Mouse (Mus musculus): ENCODE measurements around the gene Dusp15.

Gene Dusp15

GRCm38 (mm10) chr2:152931456-152932160 lies 19.9 kb downstream of the Dusp15 start:
- DNase-seq (ENCODE audit: inconsistent ontology term) = peak; percentile 79

GRCm38 (mm10) chr2:152930276-152930675 lies 21.2 kb downstream of the Dusp15 start:
- peak; percentile 55 for DNase-seq (ENCODE audit: inconsistent ontology term)

DNA sequence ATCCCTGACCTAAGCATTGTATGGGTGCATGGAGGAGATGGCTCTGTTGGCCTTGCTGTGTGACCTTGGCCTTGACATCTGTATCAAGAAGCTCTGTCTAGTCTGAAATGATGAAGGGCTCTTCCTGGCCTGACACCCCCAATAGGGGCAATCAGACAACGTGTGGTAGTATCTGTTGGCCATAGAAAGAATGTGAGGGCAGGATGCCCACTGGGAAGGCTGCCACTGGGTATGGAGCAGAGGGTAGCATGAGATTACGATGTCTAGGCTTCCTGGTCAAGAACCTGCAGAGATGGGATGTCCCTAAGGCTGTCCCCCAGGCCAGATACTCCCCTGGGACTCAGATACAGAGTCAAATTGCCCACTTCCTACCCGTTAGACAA lies 22.5 kb downstream of the Dusp15 start:
- DNase-seq (ENCODE audit: inconsistent ontology term) = no peak

GRCm38 (mm10) chr2:152928219-152928987 lies 23.1 kb downstream of the Dusp15 start:
- no peak for DNase-seq (ENCODE audit: inconsistent ontology term)

- no peak for DNase-seq (ENCODE audit: inconsistent ontology term)
These were observed 24.1 kb downstream of the Dusp15 start for GRCm38 (mm10) chr2:152927371-152927770.

DNA sequence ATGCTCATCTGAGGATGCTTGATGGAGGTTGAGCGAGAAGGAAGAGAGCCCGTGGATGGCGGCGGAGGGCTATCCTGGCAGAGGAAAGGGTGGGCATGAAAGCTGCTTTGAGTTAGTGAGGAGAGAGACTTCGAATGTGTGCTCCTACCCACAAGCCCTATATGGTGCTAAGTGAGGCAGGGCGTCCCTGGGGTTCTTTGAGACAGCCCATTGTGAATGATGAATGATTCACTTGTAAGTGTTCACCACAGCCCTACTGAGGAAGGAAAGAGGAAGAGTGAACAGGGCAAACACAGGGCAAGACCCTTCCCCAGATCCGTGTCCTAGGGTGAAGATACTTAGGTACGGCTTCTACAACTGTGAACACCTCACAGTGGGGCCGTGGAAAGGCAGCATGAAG lies 24.6 kb downstream of the Dusp15 start:
- no peak for DNase-seq (ENCODE audit: inconsistent ontology term)

DNA sequence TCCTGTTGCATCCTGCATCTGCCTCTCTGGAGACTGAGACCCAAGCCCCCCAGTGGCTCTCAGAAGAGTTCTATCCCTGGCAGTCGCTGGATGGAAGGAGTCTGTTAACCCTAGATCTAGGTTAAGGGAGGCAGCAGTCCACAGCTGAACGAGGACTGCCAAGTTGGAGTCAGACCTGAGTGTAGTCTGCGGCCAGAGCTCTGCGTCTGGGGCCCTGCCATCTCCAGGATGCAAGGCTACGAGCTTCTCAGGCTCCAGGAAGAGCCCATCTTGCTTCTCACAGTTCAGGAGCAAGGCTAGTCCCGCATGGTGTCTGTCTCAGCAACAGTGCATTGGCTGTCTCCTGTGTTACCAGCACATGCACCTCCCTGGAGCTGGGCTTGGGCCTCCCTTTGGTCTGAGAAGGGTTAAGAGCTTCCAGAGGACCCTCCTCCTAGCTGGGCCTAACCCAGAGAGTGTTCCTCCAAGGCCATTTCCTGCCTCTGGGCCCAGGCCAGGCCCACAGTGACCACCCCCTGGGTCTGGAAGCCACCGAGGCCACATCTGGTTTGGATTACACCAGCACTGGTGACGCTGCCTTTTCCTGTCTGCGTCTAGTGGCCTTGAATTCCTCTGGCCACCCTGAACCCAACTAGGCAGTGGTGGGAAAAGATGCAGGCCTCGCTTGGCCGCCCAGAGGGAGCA lies 26.2 kb downstream of the Dusp15 start:
- peak; percentile 64 for DNase-seq (ENCODE audit: inconsistent ontology term)

DNA sequence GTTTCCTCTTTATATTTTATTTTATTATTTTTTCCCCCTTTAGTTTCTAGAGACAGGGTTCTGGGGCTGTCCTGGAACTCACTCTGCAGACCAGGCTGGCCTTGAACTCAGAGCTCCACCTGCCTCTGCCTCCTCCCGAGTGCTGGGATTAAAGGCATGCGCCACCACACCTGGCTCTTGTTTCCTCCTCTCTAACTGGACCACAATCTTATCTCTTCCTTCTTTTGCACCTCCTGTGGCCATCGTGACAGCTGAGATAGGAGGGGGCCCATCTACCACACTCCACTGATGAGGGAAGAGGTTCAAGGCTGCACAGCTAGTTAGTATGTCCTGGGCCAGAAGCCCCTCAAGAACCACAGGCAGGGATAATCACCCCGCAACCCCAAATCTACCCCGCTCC lies 27.0 kb downstream of the Dusp15 start:
- no peak for DNase-seq (ENCODE audit: inconsistent ontology term)

- no peak for DNase-seq (ENCODE audit: inconsistent ontology term)
These were observed 27.4 kb downstream of the Dusp15 start for GRCm38 (mm10) chr2:152924128-152924527.

GRCm38 (mm10) chr2:152923621-152924020 lies 27.9 kb downstream of the Dusp15 start:
- DNase-seq (ENCODE audit: inconsistent ontology term) = no peak

GRCm38 (mm10) chr2:152922376-152922775 lies 29.1 kb downstream of the Dusp15 start:
- no peak for DNase-seq (ENCODE audit: inconsistent ontology term)

DNA sequence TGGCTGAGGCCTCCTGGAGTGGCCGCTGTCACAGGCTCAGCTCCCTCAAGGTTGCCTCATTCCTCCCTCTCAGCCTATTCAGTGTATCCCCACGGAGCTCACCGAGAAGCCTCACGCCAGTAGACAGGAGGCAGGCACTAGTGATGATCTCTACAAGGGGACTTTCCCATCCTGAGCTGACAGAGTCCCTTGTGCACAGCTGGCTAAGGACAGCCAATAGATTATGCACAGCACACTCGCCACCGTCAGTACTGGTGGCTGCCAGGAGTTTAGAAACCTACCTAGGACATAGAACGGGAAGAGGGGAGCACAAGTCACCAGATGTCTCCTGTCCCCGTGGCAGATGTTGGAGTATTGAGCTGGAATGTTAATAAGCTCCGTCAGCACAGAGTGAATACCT lies 33.8 kb downstream of the Dusp15 start:
- DNase-seq (ENCODE audit: inconsistent ontology term) = no peak

DNA sequence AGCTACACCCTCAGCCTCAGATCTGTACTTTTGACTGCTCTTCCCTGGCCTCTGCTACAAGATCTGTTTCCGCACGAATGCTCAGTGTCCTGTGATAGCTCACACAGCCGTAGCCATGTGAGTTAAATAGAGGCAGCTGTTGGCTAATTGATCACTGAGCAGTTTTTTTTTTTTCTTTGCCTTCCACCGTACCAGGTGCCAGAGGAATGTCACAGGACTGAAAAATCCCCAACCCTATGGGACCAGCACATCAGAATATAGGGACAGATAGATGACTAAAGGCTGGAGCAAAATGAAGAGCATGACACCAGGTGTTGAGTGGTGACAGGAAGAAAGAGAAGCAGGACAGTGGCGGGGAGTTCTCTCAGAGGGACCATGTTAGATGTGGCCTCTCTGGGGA lies 35.4 kb downstream of the Dusp15 start:
- no peak for DNase-seq (ENCODE audit: inconsistent ontology term)

GRCm38 (mm10) chr2:152915453-152915852 lies 36.0 kb downstream of the Dusp15 start:
- no peak for DNase-seq (ENCODE audit: inconsistent ontology term)

- DNase-seq (ENCODE audit: inconsistent ontology term) = peak; percentile 89
These were observed 37.0 kb downstream of the Dusp15 start for GRCm38 (mm10) chr2:152914310-152915120.

DNA sequence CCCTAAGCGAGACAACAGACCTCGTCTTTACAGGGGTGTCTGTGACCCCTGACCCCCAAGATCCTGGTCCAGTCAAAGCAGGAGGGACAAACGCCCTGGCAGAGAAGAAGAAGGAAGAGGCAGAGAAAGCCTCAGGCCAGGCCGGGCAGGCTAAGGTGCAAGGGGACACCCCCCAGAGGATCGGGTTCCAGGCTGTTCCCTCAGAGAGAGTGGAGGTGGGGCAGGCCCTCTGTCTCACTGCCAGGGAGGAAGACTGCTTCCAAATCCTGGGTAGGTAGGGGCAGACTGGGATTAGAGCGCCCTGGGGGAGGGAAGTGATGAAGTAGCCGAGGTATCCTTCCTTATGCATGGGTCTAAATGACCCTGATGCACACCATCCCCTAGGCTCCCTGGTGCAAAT lies 38.0 kb downstream of the Dusp15 start:
- no peak for DNase-seq (ENCODE audit: inconsistent ontology term)

GRCm38 (mm10) chr2:152911432-152911831 lies 40.1 kb downstream of the Dusp15 start:
- no peak for DNase-seq (ENCODE audit: inconsistent ontology term)

DNA sequence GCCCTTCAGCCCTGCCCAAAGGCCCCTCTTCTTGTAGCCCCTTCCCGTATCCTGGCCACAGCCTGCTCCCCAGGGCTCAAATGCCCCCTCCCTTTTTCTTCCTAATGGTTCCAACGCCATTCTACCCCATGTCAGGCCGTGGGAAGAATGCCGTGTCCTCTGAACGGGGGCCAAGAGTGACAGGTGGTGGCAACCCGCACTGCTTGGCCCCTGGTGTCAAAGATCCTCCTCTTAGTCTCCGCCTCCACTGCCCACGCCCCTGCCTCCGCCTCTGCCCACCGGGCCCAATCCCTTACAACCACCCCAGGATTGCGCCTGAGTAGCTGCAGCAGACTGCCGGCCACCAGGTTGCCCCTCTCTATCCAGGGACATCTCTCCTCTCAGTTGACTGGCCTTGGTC lies 40.5 kb downstream of the Dusp15 start, which contains the start of gene Mylk2:
TSS of gene Mylk2 (plus strand) at position 322 of the 400 bp plus-strand sequence.
- no peak for DNase-seq (ENCODE audit: inconsistent ontology term)

DNA sequence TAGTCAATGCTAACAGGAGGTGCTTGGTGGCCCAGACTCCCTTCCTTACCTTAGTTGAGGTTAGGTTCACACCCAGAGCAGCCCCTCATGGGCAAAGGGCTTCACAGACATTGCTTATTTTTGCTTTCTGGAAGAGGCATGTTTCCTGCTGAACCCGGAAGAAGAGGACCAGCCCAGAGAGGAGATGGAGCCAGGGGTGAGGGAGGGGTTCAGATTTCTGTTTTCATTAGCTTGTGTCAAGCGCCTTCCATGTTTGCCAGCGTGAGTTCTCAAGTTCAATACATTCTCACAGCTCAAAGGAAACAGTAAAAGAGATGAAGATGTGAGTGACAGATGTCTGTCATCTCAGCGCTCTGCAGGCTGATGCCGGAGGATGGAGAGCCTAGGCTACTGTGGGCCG lies 41.6 kb downstream of the Dusp15 start:
- DNase-seq (ENCODE audit: inconsistent ontology term) = no peak

DNA sequence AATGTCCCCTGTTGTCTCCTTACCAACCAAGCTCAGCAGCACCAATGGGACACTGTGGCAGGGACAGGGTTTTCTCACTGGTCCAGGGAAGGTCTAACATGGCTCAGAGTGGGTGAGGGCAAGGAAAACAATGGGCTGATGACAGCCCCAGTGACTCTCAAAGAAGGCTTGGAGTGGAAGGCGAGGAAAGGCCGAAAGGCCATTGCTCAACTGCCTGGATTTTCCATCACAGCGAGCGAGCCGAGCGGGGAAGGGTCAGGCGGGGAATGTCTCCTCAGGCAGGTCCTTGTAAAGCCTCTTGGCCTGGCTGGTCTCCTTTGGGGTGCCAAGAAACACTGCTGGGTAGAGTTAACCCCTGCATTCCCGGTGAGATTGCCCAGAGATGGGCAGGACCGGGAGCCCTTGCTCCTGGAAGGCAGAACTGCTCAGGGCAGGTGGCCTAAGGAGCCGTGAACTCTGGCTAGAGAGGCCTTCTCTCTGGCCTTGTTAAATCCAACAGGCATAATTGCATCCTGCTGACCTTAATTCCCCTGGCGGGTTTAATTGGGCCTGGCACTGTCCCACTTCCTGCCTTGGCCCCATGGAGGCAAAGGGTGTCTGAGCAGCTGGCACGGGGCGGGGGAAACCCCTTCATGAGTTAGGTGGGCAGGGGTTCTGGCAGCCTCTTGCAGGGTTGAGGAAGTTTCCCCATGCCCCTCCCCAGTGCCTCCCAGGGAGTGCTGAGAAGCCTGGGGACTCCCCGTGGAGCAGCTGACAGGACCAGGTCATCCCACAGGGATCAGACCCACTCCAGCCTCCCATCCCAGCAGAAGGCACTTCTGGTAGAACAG lies 44.2 kb downstream of the Dusp15 start:
- peak; percentile 91 for DNase-seq (ENCODE audit: inconsistent ontology term)
